Mouse (Mus musculus) MEL (cell line): Measurements from ENCODE around the gene Cacybp. TPM values are rescaled to one million over a fixed set of nuclear protein-coding genes. Genes with fewer than 3 reads are reported as not detected.

Experiments used
- DNase-seq: peaks from one replicate; pipeline ENCODE4 v3.0.0; 2011; ENCODE audit warnings: low read depth, low spot score
- H3K27ac ChIP-seq: 2 replicates; pipeline ENCODE4 v1.5.1; 2012; ENCODE audit warnings: low read depth, mild to moderate bottlenecking, control low read depth, low read length, moderate library complexity; ENCODE audit not compliant: control insufficient read depth
- H3K27me3 ChIP-seq, 2 experiments: fragments of 150-350 bp in 1 of 2; sonication (generic) in 1 of 2; 2 replicates each; pipeline ENCODE4 v1.6.1; 2012; ENCODE audit warnings: low read length in 2 of 2, mild to moderate bottlenecking in 2 of 2, improper control_type of control experiment in 1 of 2, moderate library complexity in 1 of 2; ENCODE audit not compliant: insufficient read depth in 2 of 2, control insufficient read depth in 1 of 2
- H3K36me3 ChIP-seq, 2 experiments: 2 replicates each; pipeline ENCODE4 v1.6.1; 2012 to 2014; ENCODE audit warnings: low read length in 2 of 2, improper control_type of control experiment in 1 of 2, inconsistent platforms in 1 of 2, mild to moderate bottlenecking in 1 of 2; ENCODE audit not compliant: insufficient read depth in 2 of 2, control insufficient read depth in 1 of 2
- H3K4me1 ChIP-seq, 2 experiments: fragments of 150-350 bp in 1 of 2; sonication (generic) in 1 of 2; 2 replicates each; pipeline ENCODE4 v1.6.1; 2012; ENCODE audit warnings: low read length in 2 of 2, improper control_type of control experiment in 1 of 2, mild to moderate bottlenecking in 1 of 2; ENCODE audit not compliant: insufficient read depth in 2 of 2, control insufficient read depth in 1 of 2
- H3K4me3 ChIP-seq, 2 experiments: fragments of 150-350 bp in 1 of 2; sonication (generic) in 1 of 2; 2 replicates each; pipeline ENCODE4 v1.5.1; 2012; ENCODE audit warnings: low read depth in 2 of 2, low read length in 2 of 2, mild to moderate bottlenecking in 2 of 2, moderate library complexity in 2 of 2, control low read depth in 1 of 2, improper control_type of control experiment in 1 of 2; ENCODE audit not compliant: control insufficient read depth in 1 of 2, insufficient read depth in 1 of 2
- H3K79me2 ChIP-seq: 2 replicates; pipeline ENCODE4 v1.6.1; 2012; ENCODE audit warnings: mild to moderate bottlenecking, low read length, moderate library complexity; ENCODE audit not compliant: control insufficient read depth, poor library complexity, insufficient read depth
- H3K9ac ChIP-seq: 2 replicates; pipeline ENCODE4 v1.6.1; 2012; ENCODE audit warnings: low read depth, mild to moderate bottlenecking, control low read depth, low read length, moderate library complexity; ENCODE audit not compliant: control insufficient read depth, poor library complexity, severe bottlenecking
- H3K9me3 ChIP-seq: fragments of 150-350 bp; sonication (generic); replicated peaks from 2 replicates; pipeline ENCODE4 v1.6.1; 2012; ENCODE audit warnings: mild to moderate bottlenecking, low read length, improper control_type of control experiment, moderate library complexity; ENCODE audit not compliant: insufficient read depth
- BHLHE40 ChIP-seq: IDR thresholded peaks from 2 replicates; pipeline ENCODE4 v1.6.1; 2012; ENCODE audit warnings: low read depth, mild to moderate bottlenecking, inconsistent platforms, low read length, improper control_type of control experiment, borderline replicate concordance
- CHD1 ChIP-seq: IDR thresholded peaks from 2 replicates; pipeline ENCODE4 v1.6.1; 2012; ENCODE audit warnings: low read depth, mild to moderate bottlenecking, inconsistent platforms, low read length, improper control_type of control experiment
- CHD2 ChIP-seq: IDR thresholded peaks from 2 replicates; pipeline ENCODE4 v1.6.1; 2011; ENCODE audit warnings: low read length, improper control_type of control experiment
- E2F4 ChIP-seq: IDR thresholded peaks from 2 replicates; pipeline ENCODE4 v1.6.1; 2011; ENCODE audit warnings: low read depth, low read length, improper control_type of control experiment, borderline replicate concordance
- ETS1 ChIP-seq: IDR thresholded peaks from 2 replicates; pipeline ENCODE4 v1.6.1; 2012; ENCODE audit warnings: low read depth, mild to moderate bottlenecking, inconsistent platforms, low read length, improper control_type of control experiment, moderate library complexity
- JUND ChIP-seq: IDR thresholded peaks from 2 replicates; pipeline ENCODE4 v1.6.1; 2011; ENCODE audit warnings: low read depth, mild to moderate bottlenecking, improper control_type of control experiment, low read length
- KAT2A ChIP-seq: conservative IDR thresholded peaks from 2 replicates; pipeline ENCODE4 v1.6.1; 2012; ENCODE audit warnings: low read depth, low read length, improper control_type of control experiment, inconsistent platforms
- MAZ ChIP-seq: IDR thresholded peaks from 2 replicates; pipeline ENCODE4 v1.6.1; 2012; ENCODE audit warnings: low read depth, mild to moderate bottlenecking, inconsistent platforms, low read length, improper control_type of control experiment
- MXI1 ChIP-seq: IDR thresholded peaks from 2 replicates; pipeline ENCODE4 v1.6.1; 2011; ENCODE audit warnings: mild to moderate bottlenecking, low read depth, low read length, improper control_type of control experiment
- MYC ChIP-seq: IDR thresholded peaks from 2 replicates; pipeline ENCODE4 v1.6.1; 2011; ENCODE audit warnings: low read depth, mild to moderate bottlenecking, low read length, improper control_type of control experiment, moderate library complexity
- NELFE ChIP-seq: IDR thresholded peaks from 2 replicates; pipeline ENCODE4 v1.6.1; 2011; ENCODE audit warnings: low read depth, low read length, improper control_type of control experiment
- POLR2A ChIP-seq, 2 experiments: IDR thresholded peaks; 2 replicates each; pipeline ENCODE4 v1.6.1; 2011 to 2012; ENCODE audit warnings: low read length in 2 of 2, mild to moderate bottlenecking in 2 of 2, control low read depth in 1 of 2, improper control_type of control experiment in 1 of 2, low read depth in 1 of 2, moderate library complexity in 1 of 2; ENCODE audit not compliant: control insufficient read depth in 1 of 2, insufficient read depth in 1 of 2, poor library complexity in 1 of 2
- POLR2AphosphoS2 ChIP-seq: IDR thresholded peaks from 2 replicates; pipeline ENCODE4 v1.6.1; 2011; ENCODE audit warnings: low read length, improper control_type of control experiment
- RCOR1 ChIP-seq: IDR thresholded peaks from 2 replicates; pipeline ENCODE4 v1.6.1; 2012; ENCODE audit warnings: low read depth, mild to moderate bottlenecking, inconsistent platforms, low read length, improper control_type of control experiment
- SIN3A ChIP-seq: IDR thresholded peaks from 2 replicates; pipeline ENCODE4 v1.6.1; 2012; ENCODE audit warnings: low read length, improper control_type of control experiment, inconsistent platforms
- SMC3 ChIP-seq: IDR thresholded peaks from 2 replicates; pipeline ENCODE4 v1.6.1; 2011; ENCODE audit warnings: low read depth, low read length, improper control_type of control experiment
- TAL1 ChIP-seq: IDR thresholded peaks from 2 replicates; pipeline ENCODE4 v1.6.1; 2012; ENCODE audit warnings: mild to moderate bottlenecking, inconsistent platforms, low read length, moderate library complexity, mixed read lengths
- TBP ChIP-seq: IDR thresholded peaks from 2 replicates; pipeline ENCODE4 v1.8.0; 2011; ENCODE audit warnings: low read depth, low read length, improper control_type of control experiment
- TCF12 ChIP-seq: IDR thresholded peaks from 2 replicates; pipeline ENCODE4 v1.6.1; 2014; ENCODE audit warnings: low read depth, mild to moderate bottlenecking, inconsistent platforms, low read length, improper control_type of control experiment, moderate library complexity
- USF2 ChIP-seq, 2 experiments: IDR thresholded peaks; 2 replicates each; pipeline ENCODE4 v1.6.1; 2011 to 2012; ENCODE audit warnings: improper control_type of control experiment in 2 of 2, low read length in 2 of 2, borderline replicate concordance in 1 of 2, inconsistent platforms in 1 of 2, low read depth in 1 of 2, mild to moderate bottlenecking in 1 of 2; ENCODE audit not compliant: insufficient read depth in 1 of 2
- ZKSCAN1 ChIP-seq: IDR thresholded peaks from 2 replicates; pipeline ENCODE4 v1.6.1; 2012; ENCODE audit warnings: low read depth, mild to moderate bottlenecking, inconsistent platforms, low read length, improper control_type of control experiment, moderate library complexity
- ZNF384 ChIP-seq: IDR thresholded peaks from 2 replicates; pipeline ENCODE4 v1.6.1; 2012; ENCODE audit warnings: low read depth, mild to moderate bottlenecking, inconsistent platforms, low read length, improper control_type of control experiment
- polyA plus RNA-seq, 2 experiments: library from polyadenylated mRNA; stranded (reverse) in 1 of 2; unstranded in 1 of 2; fragments of >175 nt in 1 of 2; fragments of >200 nt in 1 of 2; gene quantifications; 2 replicates each; pipeline versions ENCODE4 v1.2.1 to v1.2.4; 2012; ENCODE audit warnings: low replicate concordance in 2 of 2, low read depth in 1 of 2; ENCODE audit not compliant: insufficient read length in 2 of 2, insufficient read depth in 1 of 2, missing spikeins in 1 of 2
- total RNA-seq: library from RNA; depleted of rRNA; stranded (reverse); fragments of 300-350 nt; gene quantifications from 2 replicates; pipeline ENCODE4 v1.2.3, GENCODE M21; 2012

Cacybp gene
- total and polyA plus RNA-seq, 3 experiments: 80.7 to 181 TPM; not detected in 1

- TF ChIP-seq MAZ (no peak), KAT2A (no peak), MYC (no peak), CHD1 (no peak), CHD2 (no peak), TAL1 (no peak), JUND (no peak), NELFE (no peak), ZNF384 (no peak), TCF12 (no peak), SIN3A (no peak), RCOR1 (no peak), MXI1 (no peak), POLR2A (IDR thresholded peaks at IDR 0.05; ENCODE audit: control insufficient read depth in 1 of 2, insufficient read depth in 1 of 2, low read depth in 1 of 2, low read length in 2 of 2, poor library complexity in 1 of 2) (no peak), ZKSCAN1 (no peak), ETS1 (no peak), SMC3 (no peak), BHLHE40 (no peak)
- H3K4me1 ChIP-seq: no peaks in the 10 kb centered on the region
- H3K27me3 ChIP-seq: peaks cover 0 to 3% of the 10 kb centered on the region in 2 experiments; a peak in 2 of 4 replicates
- no peaks in the 10 kb centered on the region for H3K79me2 ChIP-seq
- no peak overlapping the region for H3K27ac ChIP-seq
- no peaks in the 10 kb centered on the region for H3K9me3 ChIP-seq
- H3K4me3 ChIP-seq: no peak overlapping the region
- H3K36me3 ChIP-seq: no peaks in the 10 kb centered on the region
- no peak for DNase-seq
- no peak overlapping the region for H3K9ac ChIP-seq
These were observed 46.1 kb downstream of the Cacybp start for GRCm38 (mm10) chr1:160166600-160166999.

GRCm38 (mm10) chr1:160158190-160158589 lies 54.5 kb downstream of the Cacybp start:
- Histone ChIP-seq H3K9me3 (no peaks in the 10 kb centered on the region), H3K27me3 (peaks cover 0 to 2% of the 10 kb centered on the region in 2 experiments; a peak in 2 of 4 replicates), H3K36me3 (no peaks in the 10 kb centered on the region), H3K4me1 (no peaks in the 10 kb centered on the region), H3K4me3 (no peak overlapping the region), H3K79me2 (no peaks in the 10 kb centered on the region), H3K27ac (no peak overlapping the region), H3K9ac (no peak overlapping the region)
- DNase-seq: no peak
- TF ChIP-seq BHLHE40: no peak
- TF ChIP-seq CHD2: no peak
- no peak for TF ChIP-seq POLR2AphosphoS2
- TF ChIP-seq E2F4: no peak
- no peak for TF ChIP-seq RCOR1
- no peak for TF ChIP-seq USF2 (IDR thresholded peaks at IDR 0.05; ENCODE audit: borderline replicate concordance in 1 of 2, insufficient read depth in 1 of 2, low read depth in 1 of 2, low read length in 2 of 2)
- no peak for TF ChIP-seq TBP
- TF ChIP-seq MYC: no peak
- TF ChIP-seq ZNF384: no peak
